Mouse (Mus musculus) lung, embryonic 15.5 days (tissue): ENCODE measurements around the gene Ip6k1. TPM values are rescaled to one million over a fixed set of nuclear protein-coding genes. Genes with fewer than 3 reads are reported as not detected.

Experiments used
- ATAC-seq: fragments of 200-750 bp; cut with Nextera tagmentation; 2 replicates; pipeline ENCODE4 v1.8.0; 2017; ENCODE audit warnings: moderate number of reproducible peaks, borderline replicate concordance; ENCODE audit not compliant: low FRiP score, low TSS enrichment; ENCODE audit errors: extremely low read depth
- H3K27ac ChIP-seq: fragments of 300-500 bp; sonication (generic); 2 replicates; pipeline ENCODE4 v1.5.1; 2015; ENCODE audit warnings: moderate library complexity, mild to moderate bottlenecking, inconsistent platforms
- H3K27me3 ChIP-seq: fragments of 300-500 bp; sonication (generic); 2 replicates; pipeline ENCODE4 v1.6.1; 2015; ENCODE audit warnings: inconsistent platforms
- H3K36me3 ChIP-seq: fragments of 300-500 bp; sonication (generic); 2 replicates; pipeline ENCODE4 v1.6.1; 2015; ENCODE audit warnings: inconsistent platforms
- H3K4me1 ChIP-seq: fragments of 300-500 bp; sonication (generic); 2 replicates; pipeline ENCODE4 v1.6.1; 2015; ENCODE audit warnings: inconsistent platforms
- H3K4me2 ChIP-seq: fragments of 300-500 bp; sonication (generic); 2 replicates; pipeline ENCODE4 v1.6.1; 2015; ENCODE audit warnings: inconsistent platforms, mild to moderate bottlenecking, moderate library complexity
- H3K4me3 ChIP-seq: fragments of 300-500 bp; sonication (generic); 2 replicates; pipeline ENCODE4 v1.5.1; 2015; ENCODE audit warnings: mild to moderate bottlenecking, inconsistent platforms
- H3K9ac ChIP-seq: fragments of 300-500 bp; sonication (generic); 2 replicates; pipeline ENCODE4 v1.6.1; 2015; ENCODE audit warnings: inconsistent platforms
- H3K9me3 ChIP-seq: fragments of 300-500 bp; sonication (generic); 2 replicates; pipeline ENCODE4 v1.6.1; 2016; ENCODE audit warnings: inconsistent platforms
- WGBS: fragments of 180-500 bp; shearing (Covaris S2); methylation state at CpG from one replicate; pipeline ENCODE4 v1.1.7; 2015; 5-methylcytosine and 5-hydroxymethylcytosine counted together
- microRNA-seq: library from miRNA; unstranded; fragments of <30 nt; microRNA quantifications from one replicate; pipeline ENCODE4, GENCODE M21; 2016
- polyA plus RNA-seq: library from polyadenylated mRNA; unstranded; fragments of >200 nt; fragmentation: Nextera tagmentation; extraction: Ambion mirVana; gene quantifications from 2 replicates; pipeline ENCODE4 v1.2.1, GENCODE M21; 2015

Gene Ip6k1
- polyA plus RNA-seq, 1 experiment from 2014 or later: 53.7 TPM

DNA sequence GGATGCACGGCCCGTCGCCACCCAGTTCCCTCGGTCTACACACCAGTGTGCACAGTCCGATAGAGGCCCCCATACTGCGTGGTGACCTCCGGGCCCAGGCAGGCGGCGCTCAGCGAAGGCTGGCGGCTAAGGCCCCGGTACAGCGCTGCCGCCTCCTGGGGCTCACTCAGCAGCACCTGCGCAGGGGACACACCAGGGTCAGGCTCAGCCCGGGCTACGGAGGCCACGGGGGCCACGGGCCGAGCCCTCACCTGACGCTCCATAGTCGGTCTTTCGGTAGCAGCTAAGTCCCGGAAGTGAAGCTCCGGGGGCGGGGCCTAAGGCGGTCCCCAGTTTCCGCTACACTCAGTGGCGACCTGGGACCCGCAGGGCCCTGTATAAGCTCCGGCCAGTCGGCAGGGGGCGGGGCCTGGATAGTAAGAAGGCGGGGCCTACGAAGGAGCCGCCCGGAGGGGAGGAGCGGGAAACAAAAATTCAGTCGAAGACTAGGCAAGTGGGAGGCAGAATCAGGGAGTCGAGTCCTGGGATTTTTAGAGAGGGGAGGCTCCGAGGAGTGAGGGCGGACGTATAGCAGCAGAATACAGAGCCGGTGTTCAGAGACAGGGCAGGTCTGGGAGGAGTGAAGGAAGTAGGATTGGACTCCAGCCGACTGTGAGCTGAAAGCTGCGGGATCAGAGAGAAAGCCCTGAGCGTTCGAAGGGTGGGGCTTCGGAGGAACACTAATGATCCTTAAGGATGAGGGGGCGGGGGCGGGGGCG lies 92.1 kb downstream of the Ip6k1 start, which contains the start of gene Apeh:
Gene Apeh, minus strand, starts transcription at position 423 of the 758 bp plus-strand sequence.
- under 1% methylated on average over 52 of the region's 52 CpGs for WGBS
- H3K9me3 ChIP-seq: no peaks in the 10 kb centered on the region
- peak within 1 kb of the TSS; percentile 72 for H3K9ac ChIP-seq
- H3K4me1 ChIP-seq: peaks cover 18% of the 10 kb centered on the region
- peaks cover 20% of the 10 kb centered on the region for H3K36me3 ChIP-seq
- peak within 1 kb of the TSS; percentile 82 for H3K27ac ChIP-seq
- H3K4me2 ChIP-seq: peak within 1 kb of the TSS; percentile 99
- H3K27me3 ChIP-seq: no peaks in the 10 kb centered on the region
- ATAC-seq: peak; percentile 96
- H3K4me3 ChIP-seq: peak within 1 kb of the TSS; percentile 71

GRCm38 (mm10) chr9:108094998-108095411 lies 92.7 kb downstream of the Ip6k1 start:
- H3K27ac ChIP-seq: peak overlapping the region; percentile 82
- WGBS: under 1% methylated on average over 16 of the region's 16 CpGs

GRCm38 (mm10) chr9:108095518-108095917 lies 93.2 kb downstream of the Ip6k1 start:
- Histone ChIP-seq H3K4me3 (peak overlapping the region; percentile 71), H3K27me3 (no peaks in the 10 kb centered on the region), H3K36me3 (peaks cover 9% of the 10 kb centered on the region; the same call in 1 of the 2 replicates), H3K9ac (peak overlapping the region; percentile 72; the same call in 1 of the 2 replicates), H3K4me2 (peak overlapping the region; percentile 99), H3K27ac (peak overlapping the region; percentile 82; the same call in 1 of the 2 replicates), H3K4me1 (peaks cover 18% of the 10 kb centered on the region), H3K9me3 (no peaks in the 10 kb centered on the region)
- no peak for ATAC-seq
- WGBS: 7% methylated on average over 3 of the region's 3 CpGs

More at GRCm38 (mm10) chr9:108094998-108095411, 92.7 kb downstream of the Ip6k1 start:
- no peak; the same call in 1 of the 2 replicates for ATAC-seq
- peaks cover 14% of the 10 kb centered on the region; the same call in 1 of the 2 replicates for H3K36me3 ChIP-seq
- peak overlapping the region; percentile 99 for H3K4me2 ChIP-seq
- peaks cover 18% of the 10 kb centered on the region for H3K4me1 ChIP-seq
- no peaks in the 10 kb centered on the region for H3K9me3 ChIP-seq
- peak overlapping the region; percentile 71 for H3K4me3 ChIP-seq
- H3K9ac ChIP-seq: peak overlapping the region; percentile 72
- no peaks in the 10 kb centered on the region for H3K27me3 ChIP-seq

DNA sequence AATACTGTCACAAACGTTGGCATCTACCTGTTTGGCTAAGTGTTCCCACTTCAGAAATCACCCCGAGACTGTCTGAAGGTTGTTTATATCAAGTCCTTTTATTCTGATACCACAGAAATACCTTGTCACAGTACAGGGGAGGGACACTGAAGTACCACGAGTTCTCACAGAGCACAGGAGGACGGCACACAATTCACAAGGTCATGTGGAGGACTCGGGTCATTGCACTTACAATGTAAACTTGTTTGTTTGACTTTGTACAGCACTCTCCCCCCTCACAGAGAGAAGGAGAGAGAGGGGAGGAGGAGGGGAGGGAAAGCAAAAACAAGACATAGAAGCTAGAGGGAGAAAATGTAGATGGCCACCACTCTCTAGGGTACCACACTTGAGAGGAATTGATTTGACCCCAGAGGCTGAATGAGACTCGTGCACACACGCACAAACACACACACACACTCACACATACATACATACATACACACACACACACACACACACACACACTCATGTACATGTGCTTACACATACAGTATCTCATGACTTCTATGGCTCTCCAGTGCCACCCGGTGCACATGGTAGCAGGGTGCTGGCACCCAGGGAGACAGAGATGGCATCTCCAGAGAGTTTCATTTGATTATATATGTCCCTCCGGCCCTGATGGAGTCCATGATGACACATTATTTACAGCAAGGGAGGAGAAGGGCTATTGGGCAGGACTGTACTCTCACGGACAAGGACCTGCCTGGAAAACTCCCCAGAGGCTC lies 93.8 kb downstream of the Ip6k1 start:
- ATAC-seq: no peak
- Histone ChIP-seq H3K9ac (no peak overlapping the region), H3K4me1 (peaks cover 18% of the 10 kb centered on the region), H3K9me3 (no peaks in the 10 kb centered on the region), H3K27ac (no peak overlapping the region), H3K4me3 (no peak overlapping the region), H3K27me3 (no peaks in the 10 kb centered on the region), H3K4me2 (peak overlapping the region; percentile 99; the same call in 1 of the 2 replicates), H3K36me3 (peaks cover 4% of the 10 kb centered on the region; the same call in 1 of the 2 replicates)
- WGBS: 50% methylated on average over 10 of the region's 10 CpGs

Small RNA genes lying within 50 kb of the gene (microRNA-seq; reads per million reads assigned to microRNA genes)
- not detected for gene Mir7088

Other genes with a start within 250 kb of the Ip6k1 start
- 188 and 202 TPM in 2 replicates for gene Rbm5, start 231.5 kb upstream of the Ip6k1 start, polyA plus RNA-seq
- gene Rbm6, start 129.3 kb upstream of the Ip6k1 start, polyA plus RNA-seq: 68.7 and 74.0 TPM in 2 replicates
- 11.0 and 12.6 TPM in 2 replicates for gene Mon1a, start 114.3 kb upstream of the Ip6k1 start, polyA plus RNA-seq
- 4.4 TPM in 2 replicates for gene Mst1r, start 95.6 kb upstream of the Ip6k1 start, polyA plus RNA-seq
- not detected in 2 replicates for gene Actl11, start 74.0 kb upstream of the Ip6k1 start, polyA plus RNA-seq
- 2.8 and 3.1 TPM in 2 replicates for gene Camkv, start 66.8 kb upstream of the Ip6k1 start, polyA plus RNA-seq
- gene Traip, start 52.4 kb upstream of the Ip6k1 start, polyA plus RNA-seq: 26.8 and 31.5 TPM in 2 replicates
- gene Uba7, start 27.0 kb upstream of the Ip6k1 start, polyA plus RNA-seq: 22.3 and 22.8 TPM in 2 replicates
- gene Gm20661, start 19.4 kb upstream of the Ip6k1 start, polyA plus RNA-seq: 3.5 and 3.6 TPM in 2 replicates
- 68.7 and 76.6 TPM in 2 replicates for gene Inka1, start 16.6 kb upstream of the Ip6k1 start, polyA plus RNA-seq
- 5.2 and 6.1 TPM in 2 replicates for gene Cdhr4, start 10.0 kb upstream of the Ip6k1 start, polyA plus RNA-seq
- 0.44 and 0.72 TPM in 2 replicates for gene Gm20662, start 6.2 kb upstream of the Ip6k1 start, polyA plus RNA-seq
- gene Gmppb, start 46.7 kb downstream of the Ip6k1 start, polyA plus RNA-seq: 28.6 and 30.9 TPM in 2 replicates
- gene Amigo3, start 50.7 kb downstream of the Ip6k1 start, polyA plus RNA-seq: 2.5 and 2.9 TPM in 2 replicates
- 0.25 and 0.35 TPM in 2 replicates for gene Mst1, start 77.9 kb downstream of the Ip6k1 start, polyA plus RNA-seq
- 22.3 and 28.4 TPM in 2 replicates for gene Rnf123, start 80.8 kb downstream of the Ip6k1 start, polyA plus RNA-seq
- gene Apeh, start 92.1 kb downstream of the Ip6k1 start, polyA plus RNA-seq: 57.8 and 59.1 TPM in 2 replicates
- gene Bsn, start 187.9 kb downstream of the Ip6k1 start, polyA plus RNA-seq: 0.19 and 0.34 TPM in 2 replicates